Mouse (Mus musculus): ENCODE measurements around the gene Scnn1a. TPM values are rescaled to one million over a fixed set of nuclear protein-coding genes. Genes with fewer than 3 reads are reported as not detected.

Gene Scnn1a
- polyA plus RNA-seq, 1 experiment from 2014 or later = 0.81 TPM

DNA sequence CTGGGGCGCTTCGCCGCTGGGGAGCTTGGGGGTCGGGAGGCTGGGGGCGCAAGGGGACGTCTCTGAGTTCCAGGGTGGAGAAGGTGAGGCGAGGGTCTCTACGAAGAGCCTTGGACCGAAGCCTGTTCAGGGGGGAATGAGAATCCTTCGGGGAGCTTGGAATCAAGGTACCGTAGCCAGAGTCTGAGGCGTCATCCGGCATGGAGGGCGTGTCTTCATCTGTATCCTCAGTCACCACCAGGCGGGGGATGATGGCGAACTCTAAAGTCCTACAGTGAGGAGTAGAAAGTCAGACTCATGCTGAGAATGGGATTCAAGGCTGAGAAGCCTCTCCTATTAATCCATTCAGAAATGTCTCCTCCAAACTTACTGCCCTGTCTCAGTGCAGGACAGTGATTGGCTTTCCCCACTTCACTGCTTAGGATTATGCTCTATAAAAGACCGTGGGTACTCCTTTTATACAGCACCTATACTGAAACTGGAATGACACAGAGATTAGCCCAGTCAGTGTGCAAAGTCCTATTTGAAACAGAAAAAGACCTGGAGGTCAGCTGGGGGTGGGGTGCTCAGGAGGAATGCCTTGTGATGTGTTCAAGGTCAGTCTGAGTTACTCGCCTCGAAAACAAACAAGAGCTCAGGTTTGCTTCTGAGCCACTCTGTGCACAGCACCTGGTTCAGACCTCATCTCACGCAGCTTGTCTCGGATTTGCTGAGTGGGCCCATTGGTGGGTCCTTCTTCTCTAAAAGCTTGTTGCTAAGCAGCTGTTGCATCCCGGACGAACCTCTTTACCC lies 43.2 kb downstream of the Scnn1a start:
- no peak for ATAC-seq (replicated peaks; ENCODE audit: insufficient number of reproducible peaks, insufficient read depth, low FRiP score, low read depth)
- no peak overlapping the region for H3K9ac ChIP-seq
- H3K4me3 ChIP-seq = no peak overlapping the region; the same call in 1 of the 2 replicates
- peaks cover 32% of the 10 kb centered on the region for H3K27me3 ChIP-seq
- WGBS = 22% methylated on average over 23 of the region's 23 CpGs
- H3K9me3 ChIP-seq (replicated peaks) = no peaks in the 10 kb centered on the region
- H3K4me2 ChIP-seq = 0 out of 2 replicates have a peak overlapping the region, but pooled peaks have one; percentile 23
- H3K27ac ChIP-seq = no peak overlapping the region
- peaks cover 36% of the 10 kb centered on the region for H3K36me3 ChIP-seq
- H3K4me1 ChIP-seq (replicated peaks) = peaks cover 28% of the 10 kb centered on the region

DNA sequence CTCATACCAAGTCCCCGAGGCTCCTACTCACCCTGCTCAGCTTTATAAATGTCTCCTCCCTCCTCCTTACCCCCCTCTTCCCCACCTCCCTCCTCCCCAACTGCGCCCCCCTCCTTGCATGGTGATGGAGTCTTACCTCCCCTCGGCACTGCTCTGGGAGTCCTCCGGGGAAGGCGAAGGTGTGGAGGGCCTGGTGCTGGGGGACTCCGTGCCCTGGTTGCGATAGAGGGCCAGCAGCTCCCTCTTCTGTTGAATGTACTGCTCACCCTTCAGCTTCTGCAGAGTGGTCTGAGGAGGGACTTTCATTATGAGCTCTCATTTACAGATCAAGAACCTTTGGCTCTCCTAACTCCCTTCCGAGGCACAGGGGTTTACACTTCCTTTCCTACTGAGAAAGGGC lies 44.0 kb downstream of the Scnn1a start:
- Histone ChIP-seq H3K4me1 (replicated peaks) (peaks cover 23% of the 10 kb centered on the region), H3K4me3 (no peak overlapping the region), H3K4me2 (peak overlapping the region; percentile 9; the same call in 1 of the 2 replicates), H3K27me3 (peaks cover 32% of the 10 kb centered on the region), H3K9ac (no peak overlapping the region), H3K36me3 (peaks cover 28% of the 10 kb centered on the region), H3K9me3 (replicated peaks) (no peaks in the 10 kb centered on the region), H3K27ac (no peak overlapping the region)
- ATAC-seq (replicated peaks; ENCODE audit: insufficient number of reproducible peaks, insufficient read depth, low FRiP score, low read depth) = no peak; the same call in 1 of the 2 replicates
- 9% methylated on average over 8 of the region's 8 CpGs for WGBS

DNA sequence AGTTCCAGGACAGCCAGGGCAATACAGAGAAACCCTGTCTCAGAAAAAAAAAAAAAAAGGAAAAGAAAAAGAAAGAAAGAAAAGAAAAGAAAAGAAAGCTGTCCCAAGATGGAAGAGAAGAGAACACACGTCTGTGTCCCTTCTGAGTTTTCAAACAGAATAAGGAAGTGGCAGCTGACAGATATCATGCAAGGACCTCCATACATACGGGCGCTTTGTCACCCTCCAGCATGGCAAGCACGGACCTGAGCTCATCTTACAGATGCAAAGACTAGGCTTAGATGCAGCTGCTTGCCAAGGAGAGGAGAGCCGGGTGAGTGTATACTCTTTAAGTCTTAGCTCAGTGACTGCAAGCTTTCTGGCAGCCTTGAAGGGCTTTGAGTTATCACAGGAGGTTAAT lies 45.1 kb downstream of the Scnn1a start:
- Histone ChIP-seq H3K36me3 (peaks cover 21% of the 10 kb centered on the region), H3K4me3 (no peak overlapping the region), H3K9ac (no peak overlapping the region), H3K9me3 (replicated peaks) (no peaks in the 10 kb centered on the region), H3K4me2 (no peak overlapping the region), H3K27me3 (peaks cover 32% of the 10 kb centered on the region), H3K4me1 (replicated peaks) (peaks cover 23% of the 10 kb centered on the region), H3K27ac (no peak overlapping the region)
- WGBS = 78% methylated on average over 5 of the region's 5 CpGs
- ATAC-seq (replicated peaks; ENCODE audit: insufficient number of reproducible peaks, insufficient read depth, low FRiP score, low read depth) = no peak

DNA sequence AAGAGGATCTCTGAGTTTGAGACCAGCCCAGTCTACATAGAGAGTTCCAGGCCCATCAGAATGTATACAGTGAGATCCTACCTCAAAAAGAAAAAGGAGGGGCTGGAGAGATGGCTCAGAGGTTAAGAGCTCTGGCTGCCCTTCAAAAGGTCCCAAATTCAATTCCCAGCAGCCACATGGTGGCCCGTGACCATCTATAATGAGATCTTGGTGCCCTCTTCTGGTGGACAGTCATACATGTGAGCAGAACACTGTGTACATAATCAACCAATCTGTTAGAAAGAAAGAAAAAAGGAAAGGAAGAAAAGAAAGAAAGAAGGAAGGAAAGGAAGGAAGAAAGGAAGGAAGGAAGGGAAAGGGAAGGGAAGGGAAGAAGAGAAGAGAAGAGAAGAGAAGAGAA lies 45.7 kb downstream of the Scnn1a start:
- peaks cover 32% of the 10 kb centered on the region for H3K27me3 ChIP-seq
- no peak for ATAC-seq (replicated peaks; ENCODE audit: insufficient number of reproducible peaks, insufficient read depth, low FRiP score, low read depth)
- 60% methylated on average over 1 of the region's 1 CpGs for WGBS

DNA sequence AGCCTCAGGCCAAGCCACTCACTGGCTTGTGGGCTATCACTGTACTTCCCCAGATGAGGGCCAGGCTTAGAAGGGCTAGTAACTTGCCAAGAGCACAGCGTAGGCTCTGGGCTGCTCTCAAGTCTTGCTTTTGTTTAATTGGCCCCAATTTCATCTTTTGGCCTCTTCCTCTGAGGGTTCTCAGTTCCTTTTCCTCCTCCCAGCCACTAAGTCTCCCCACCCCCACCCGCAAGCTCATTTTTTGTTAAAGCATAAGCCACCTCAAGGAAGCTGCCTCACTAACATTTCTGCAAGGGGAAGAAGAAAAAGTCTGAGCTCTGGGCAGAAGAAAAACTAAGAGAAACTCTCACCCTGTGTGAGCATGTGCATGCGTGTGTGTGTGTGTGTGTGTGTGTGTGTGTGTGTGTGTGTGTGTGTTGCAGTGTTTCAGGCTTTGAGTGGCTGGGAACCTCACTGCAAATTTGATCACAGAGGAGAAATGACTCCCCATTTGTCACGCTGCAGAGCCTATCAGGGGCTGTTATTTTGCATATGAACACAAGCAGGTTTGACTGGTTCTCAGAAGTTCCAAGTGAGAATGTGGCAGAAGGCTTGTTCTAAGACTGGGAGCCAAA lies 47.4 kb downstream of the Scnn1a start:
- H3K4me3 ChIP-seq = no peak overlapping the region
- WGBS = 54% methylated on average over 4 of the region's 4 CpGs
- no peaks in the 10 kb centered on the region for H3K9me3 ChIP-seq (replicated peaks)
- no peak for ATAC-seq (replicated peaks; ENCODE audit: insufficient number of reproducible peaks, insufficient read depth, low FRiP score, low read depth)
- H3K36me3 ChIP-seq = no peaks in the 10 kb centered on the region
- peaks cover 19% of the 10 kb centered on the region for H3K4me1 ChIP-seq (replicated peaks)
- no peak overlapping the region for H3K9ac ChIP-seq
- H3K4me2 ChIP-seq = no peak overlapping the region
- peak overlapping the region; percentile 33; the same call in 1 of the 2 replicates for H3K27ac ChIP-seq
- peaks cover 31% of the 10 kb centered on the region for H3K27me3 ChIP-seq

More for the DNA sequence above, 45.7 kb downstream of the Scnn1a start:
- Histone ChIP-seq H3K4me1 (replicated peaks) (peaks cover 21% of the 10 kb centered on the region), H3K4me3 (no peak overlapping the region), H3K4me2 (no peak overlapping the region), H3K27ac (no peak overlapping the region), H3K36me3 (peaks cover 15% of the 10 kb centered on the region), H3K9ac (no peak overlapping the region), H3K9me3 (replicated peaks) (no peaks in the 10 kb centered on the region)

DNA sequence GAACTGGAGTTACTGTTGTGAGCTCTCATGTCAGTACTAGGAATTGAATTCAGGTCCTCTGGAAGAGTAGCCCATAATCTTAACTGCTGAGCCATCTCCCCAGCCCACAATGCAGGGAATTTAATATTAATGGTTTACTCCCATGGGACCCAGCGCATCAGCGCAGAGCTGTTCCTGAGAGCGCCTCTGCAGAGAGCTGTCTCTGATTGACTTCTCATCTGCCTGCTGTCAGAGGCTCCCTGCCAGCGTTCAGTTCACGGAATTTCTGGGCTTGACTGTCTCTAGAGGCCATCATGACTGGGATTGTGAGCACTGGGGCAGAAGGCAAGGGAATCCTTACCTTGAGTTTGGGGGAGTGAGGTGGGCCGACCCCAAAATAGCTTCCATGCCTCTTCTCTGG lies 56.6 kb downstream of the Scnn1a start:
- WGBS = 51% methylated on average over 6 of the region's 6 CpGs
- Histone ChIP-seq H3K9ac (no peak overlapping the region), H3K9me3 (replicated peaks) (no peaks in the 10 kb centered on the region), H3K27ac (no peak overlapping the region), H3K36me3 (no peaks in the 10 kb centered on the region), H3K27me3 (peaks cover 87% of the 10 kb centered on the region), H3K4me2 (no peak overlapping the region), H3K4me1 (replicated peaks) (peaks cover 25% of the 10 kb centered on the region), H3K4me3 (no peak overlapping the region)
- ATAC-seq (replicated peaks; ENCODE audit: insufficient number of reproducible peaks, insufficient read depth, low FRiP score, low read depth) = no peak

DNA sequence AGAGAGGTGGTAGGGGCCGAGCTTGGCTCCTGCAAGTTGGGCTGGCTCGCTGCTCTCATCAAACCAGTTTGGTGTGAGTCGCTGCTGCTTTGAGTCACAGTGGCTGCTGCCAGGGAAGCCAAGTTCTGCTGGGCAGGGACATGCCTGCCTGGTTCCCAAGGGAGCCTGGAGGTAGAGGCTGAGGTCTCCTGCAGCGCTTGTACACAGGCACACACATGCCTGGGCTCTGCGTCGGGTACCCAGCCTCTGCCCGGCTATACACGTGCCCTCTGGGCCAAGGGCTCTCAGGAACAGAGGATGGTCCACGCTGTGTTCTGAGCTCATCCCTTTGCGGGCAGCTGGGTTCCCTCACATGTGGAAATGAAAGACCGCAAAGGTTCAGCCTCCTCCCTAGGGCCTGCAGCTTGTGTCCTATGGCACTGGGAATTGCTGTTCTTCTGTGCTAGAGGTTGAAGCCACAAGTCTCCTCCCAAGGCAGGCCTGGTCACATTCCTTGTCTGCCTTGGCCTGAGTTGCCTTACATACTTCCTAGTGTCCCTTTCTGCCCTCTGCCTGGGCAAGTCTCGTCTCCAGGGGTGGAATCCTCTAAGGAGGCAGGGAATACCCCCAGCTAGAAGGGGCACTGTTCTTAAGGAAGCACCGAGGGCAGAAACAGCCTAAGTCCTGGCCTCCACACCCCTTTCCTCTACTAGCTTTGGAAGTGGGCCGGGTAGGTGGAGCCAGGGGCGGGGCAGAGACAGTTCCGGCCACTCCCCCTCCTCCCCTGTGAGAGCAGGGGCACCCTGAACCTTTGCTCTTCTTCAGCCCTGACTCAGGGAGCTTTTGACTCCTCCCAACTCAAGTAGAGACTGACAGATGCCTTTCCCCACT lies 57.4 kb downstream of the Scnn1a start:
- peak overlapping the region; percentile 28; the same call in 1 of the 2 replicates for H3K4me2 ChIP-seq
- no peaks in the 10 kb centered on the region for H3K9me3 ChIP-seq (replicated peaks)
- H3K9ac ChIP-seq = no peak overlapping the region
- no peaks in the 10 kb centered on the region for H3K36me3 ChIP-seq
- H3K4me3 ChIP-seq = no peak overlapping the region
- no peak overlapping the region for H3K27ac ChIP-seq
- H3K4me1 ChIP-seq (replicated peaks) = peaks cover 25% of the 10 kb centered on the region
- WGBS = 39% methylated on average over 16 of the region's 16 CpGs
- ATAC-seq (replicated peaks; ENCODE audit: insufficient number of reproducible peaks, insufficient read depth, low FRiP score, low read depth) = peak; percentile 51; the same call in 1 of the 2 replicates
- peaks cover 87% of the 10 kb centered on the region for H3K27me3 ChIP-seq

DNA sequence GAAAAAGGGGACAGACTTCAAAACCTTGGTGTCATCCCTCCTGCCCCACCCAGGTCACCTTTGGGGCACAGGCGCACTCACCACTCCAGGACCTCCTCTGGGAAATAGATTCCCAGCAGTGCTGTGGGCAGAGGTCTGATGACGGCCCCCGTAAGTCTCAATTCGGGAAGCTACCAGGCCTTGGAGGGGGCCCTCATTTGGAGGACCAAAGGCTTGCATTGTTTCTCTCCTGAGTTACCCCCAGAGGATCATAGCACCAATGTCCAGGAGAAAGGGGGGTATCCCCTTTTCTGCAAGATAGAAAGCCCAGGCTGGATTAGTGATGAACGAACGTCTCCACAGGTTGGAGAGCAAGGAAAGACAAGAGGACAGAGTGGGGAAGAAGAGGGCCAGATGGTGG lies 58.2 kb downstream of the Scnn1a start:
- Histone ChIP-seq H3K4me3 (no peak overlapping the region), H3K4me1 (replicated peaks) (peaks cover 25% of the 10 kb centered on the region), H3K27ac (no peak overlapping the region), H3K4me2 (peak overlapping the region; percentile 28; the same call in 1 of the 2 replicates), H3K36me3 (no peaks in the 10 kb centered on the region), H3K9ac (no peak overlapping the region), H3K27me3 (peaks cover 86% of the 10 kb centered on the region), H3K9me3 (replicated peaks) (no peaks in the 10 kb centered on the region)
- ATAC-seq (replicated peaks; ENCODE audit: insufficient number of reproducible peaks, insufficient read depth, low FRiP score, low read depth) = no peak
- 13% methylated on average over 6 of the region's 6 CpGs for WGBS

DNA sequence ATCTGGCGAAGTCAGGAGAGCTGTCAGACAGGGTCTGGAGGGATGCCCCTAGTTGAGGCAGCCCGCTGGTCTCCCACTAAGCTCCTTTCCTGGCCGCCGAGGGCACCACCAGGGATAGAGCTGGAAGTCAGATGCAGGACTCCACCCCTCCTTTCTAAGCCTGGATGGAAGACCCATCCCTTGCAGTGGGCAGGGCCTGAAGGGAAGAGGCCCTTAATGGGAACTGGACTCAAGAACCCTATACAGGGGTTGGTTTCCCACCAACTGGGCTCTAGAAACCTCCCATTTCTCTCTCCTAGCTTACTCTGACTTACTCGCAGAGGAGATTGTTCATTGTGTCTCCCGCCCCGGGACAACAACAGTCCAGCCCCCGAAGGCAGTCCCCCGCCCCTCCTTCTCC lies 59.3 kb downstream of the Scnn1a start:
- H3K9ac ChIP-seq = 0 out of 2 replicates have a peak overlapping the region, but pooled peaks have one; percentile 16
- peak overlapping the region; percentile 68 for H3K4me2 ChIP-seq
- no peak for ATAC-seq (replicated peaks; ENCODE audit: insufficient number of reproducible peaks, insufficient read depth, low FRiP score, low read depth)
- no peak overlapping the region for H3K27ac ChIP-seq
- H3K36me3 ChIP-seq = no peaks in the 10 kb centered on the region
- H3K4me1 ChIP-seq (replicated peaks) = peaks cover 31% of the 10 kb centered on the region
- H3K9me3 ChIP-seq (replicated peaks) = no peaks in the 10 kb centered on the region
- peaks cover 81% of the 10 kb centered on the region for H3K27me3 ChIP-seq
- peak overlapping the region; percentile 41 for H3K4me3 ChIP-seq
- WGBS = 8% methylated on average over 9 of the region's 9 CpGs

DNA sequence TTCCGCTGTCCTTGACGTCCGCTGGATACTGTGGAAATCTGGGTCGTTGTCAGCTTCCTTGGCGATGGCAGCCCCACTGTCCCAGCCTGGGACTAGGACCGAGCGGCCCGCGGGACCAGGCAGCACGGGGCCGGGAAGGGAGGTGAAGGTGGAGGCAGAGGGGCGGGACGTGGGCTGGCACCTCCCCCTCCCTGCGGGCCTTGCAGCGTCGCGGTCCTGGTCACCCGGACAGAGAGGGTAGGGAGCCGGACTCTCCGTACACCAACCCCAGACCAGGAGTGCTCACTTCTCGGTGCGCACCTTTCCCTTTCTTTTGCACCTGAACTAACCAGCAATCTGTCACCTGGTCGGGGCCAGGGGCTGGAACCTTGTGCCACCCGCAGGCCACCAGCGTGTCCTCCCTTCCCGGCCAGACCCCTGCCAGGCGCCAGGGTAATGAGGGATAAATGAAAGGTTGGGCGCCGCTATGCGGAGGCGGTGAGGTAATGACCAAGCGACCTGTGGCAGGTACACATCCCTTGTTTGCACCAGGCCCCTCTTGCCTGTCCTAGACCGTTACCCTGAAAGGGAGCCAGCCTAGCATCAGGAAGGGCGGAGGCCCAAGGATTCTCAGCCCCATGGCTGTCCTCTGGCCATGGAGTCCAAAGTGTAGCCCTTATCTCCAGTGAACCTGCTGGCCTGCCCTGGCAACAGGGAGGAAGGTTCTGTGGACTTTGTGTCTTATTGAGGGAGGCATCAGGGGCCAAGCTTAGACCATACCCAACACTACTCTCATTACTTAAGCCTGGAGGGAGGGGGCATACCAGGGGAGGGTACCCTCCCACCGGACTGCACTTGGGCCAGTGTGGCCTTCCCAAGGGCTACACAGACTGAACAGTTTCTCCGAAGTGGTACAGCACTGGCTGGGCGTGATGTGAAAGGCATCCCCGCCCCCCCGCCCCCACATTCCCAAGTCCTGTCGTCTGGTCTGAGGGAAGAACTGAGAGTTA lies 60.2 kb downstream of the Scnn1a start, which contains the start of gene Plekhg6:
Plekhg6 (minus strand) TSS at position 422 of the 989 bp plus-strand sequence.
- Histone ChIP-seq H3K9ac (0 out of 2 replicates have a peak within 1 kb of the TSS, but pooled peaks have one; percentile 16), H3K36me3 (no peaks in the 10 kb centered on the region), H3K27me3 (peaks cover 73% of the 10 kb centered on the region), H3K9me3 (replicated peaks) (no peaks in the 10 kb centered on the region), H3K27ac (no peak within 1 kb of the TSS), H3K4me1 (replicated peaks) (peaks cover 33% of the 10 kb centered on the region), H3K4me2 (peak within 1 kb of the TSS; percentile 68), H3K4me3 (peak within 1 kb of the TSS; percentile 41)
- ATAC-seq (replicated peaks; ENCODE audit: insufficient number of reproducible peaks, insufficient read depth, low FRiP score, low read depth) = no peak
- WGBS = 8% methylated on average over 40 of the region's 40 CpGs

Data from heart, embryonic 15.5 days (tissue).